Mouse (Mus musculus): Measurements from ENCODE around the gene Frmd4a. TPM values are rescaled to one million over a fixed set of nuclear protein-coding genes. Genes with fewer than 3 reads are reported as not detected.

Gene Frmd4a
- polyA plus RNA-seq, 1 experiment from 2014 or later: 3.8 TPM

- H3K4me1 ChIP-seq (replicated peaks; ENCODE audit: control insufficient read depth, insufficient read depth): no peaks in the 10 kb centered on the region
- 71% methylated on average over 4 of the region's 4 CpGs for WGBS
- no peak overlapping the region for H3K4me3 ChIP-seq (ENCODE audit: low read depth, low read length)
- DNase-seq (ENCODE audit: low spot score) (no peak), ATAC-seq (ENCODE audit: low FRiP score, low TSS enrichment) (no peak)
- no peaks in the 10 kb centered on the region for H3K27me3 ChIP-seq (ENCODE audit: control insufficient read depth, insufficient read depth, low read length)
- no peaks in the 10 kb centered on the region for H3K36me3 ChIP-seq (ENCODE audit: control insufficient read depth, insufficient read depth, low read length)
- TF ChIP-seq CTCF (IDR thresholded peaks at IDR 0.05; ENCODE audit: low read depth): no peak
- TF ChIP-seq EP300 (optimal IDR thresholded peaks at IDR 0.05): no peak
- H3K4me2 ChIP-seq (replicated peaks; ENCODE audit: low read depth): no peak overlapping the region
- H3K9me3 ChIP-seq (ENCODE audit: control insufficient read depth, low read length): no peaks in the 10 kb centered on the region
- no peak overlapping the region for H3K9ac ChIP-seq (ENCODE audit: low read length)
- no peak overlapping the region for H3K27ac ChIP-seq (replicated peaks)
Measured at GRCm38 (mm10) chr2:4170189-4170588, 152.7 kb downstream of the Frmd4a start.

- Histone ChIP-seq H3K36me3 (ENCODE audit: control insufficient read depth, insufficient read depth, low read length) (no peaks in the 10 kb centered on the region), H3K9ac (ENCODE audit: low read length) (no peak overlapping the region), H3K27me3 (ENCODE audit: control insufficient read depth, insufficient read depth, low read length) (no peaks in the 10 kb centered on the region), H3K4me2 (replicated peaks; ENCODE audit: low read depth) (no peak overlapping the region), H3K27ac (replicated peaks) (no peak overlapping the region), H3K4me1 (replicated peaks; ENCODE audit: control insufficient read depth, insufficient read depth) (no peaks in the 10 kb centered on the region), H3K4me3 (ENCODE audit: low read depth, low read length) (no peak overlapping the region), H3K9me3 (ENCODE audit: control insufficient read depth, low read length) (no peaks in the 10 kb centered on the region)
- no peak for TF ChIP-seq CTCF (IDR thresholded peaks at IDR 0.05; ENCODE audit: low read depth)
- 87% methylated on average over 8 of the region's 8 CpGs for WGBS
- DNase-seq (ENCODE audit: low spot score): no peak
- no peak for ATAC-seq (ENCODE audit: low FRiP score, low TSS enrichment)
Measured at GRCm38 (mm10) chr2:4184991-4185390, 167.5 kb downstream of the Frmd4a start.

GRCm38 (mm10) chr2:4187521-4187920, 170.0 kb downstream of the Frmd4a start:
- no peak for ATAC-seq (ENCODE audit: low FRiP score, low TSS enrichment)
- 55% methylated on average over 4 of the region's 4 CpGs for WGBS
- TF ChIP-seq CTCF (IDR thresholded peaks at IDR 0.05; ENCODE audit: low read depth) (no peak), EP300 (optimal IDR thresholded peaks at IDR 0.05) (no peak)

GRCm38 (mm10) chr2:4188303-4188702, 170.8 kb downstream of the Frmd4a start:
- WGBS: 46% methylated on average over 3 of the region's 3 CpGs
- no peak overlapping the region for H3K9ac ChIP-seq (ENCODE audit: low read length)
- TF ChIP-seq EP300 (optimal IDR thresholded peaks at IDR 0.05): no peak
- no peak for TF ChIP-seq CTCF (IDR thresholded peaks at IDR 0.05; ENCODE audit: low read depth)
- no peaks in the 10 kb centered on the region for H3K9me3 ChIP-seq (ENCODE audit: control insufficient read depth, low read length)
- no peak overlapping the region for H3K4me2 ChIP-seq (replicated peaks; ENCODE audit: low read depth)
- ATAC-seq (ENCODE audit: low FRiP score, low TSS enrichment) (no peak), DNase-seq (ENCODE audit: low spot score) (no peak)
- no peaks in the 10 kb centered on the region for H3K4me1 ChIP-seq (replicated peaks; ENCODE audit: control insufficient read depth, insufficient read depth)
- H3K36me3 ChIP-seq (ENCODE audit: control insufficient read depth, insufficient read depth, low read length): no peaks in the 10 kb centered on the region
- no peaks in the 10 kb centered on the region for H3K27me3 ChIP-seq (ENCODE audit: control insufficient read depth, insufficient read depth, low read length)
- H3K27ac ChIP-seq (replicated peaks): no peak overlapping the region
- H3K4me3 ChIP-seq (ENCODE audit: low read depth, low read length): no peak overlapping the region

More at GRCm38 (mm10) chr2:4187521-4187920, 170.0 kb downstream of the Frmd4a start:
- no peaks in the 10 kb centered on the region for H3K27me3 ChIP-seq (ENCODE audit: control insufficient read depth, insufficient read depth, low read length)
- H3K4me1 ChIP-seq (replicated peaks; ENCODE audit: control insufficient read depth, insufficient read depth): no peaks in the 10 kb centered on the region
- H3K27ac ChIP-seq (replicated peaks): no peak overlapping the region
- H3K4me3 ChIP-seq (ENCODE audit: low read depth, low read length): no peak overlapping the region
- H3K36me3 ChIP-seq (ENCODE audit: control insufficient read depth, insufficient read depth, low read length): no peaks in the 10 kb centered on the region
- H3K9ac ChIP-seq (ENCODE audit: low read length): no peak overlapping the region
- H3K9me3 ChIP-seq (ENCODE audit: control insufficient read depth, low read length): no peaks in the 10 kb centered on the region
- H3K4me2 ChIP-seq (replicated peaks; ENCODE audit: low read depth): no peak overlapping the region
- DNase-seq (ENCODE audit: low spot score): no peak

GRCm38 (mm10) chr2:4190345-4190744, 172.8 kb downstream of the Frmd4a start:
- Histone ChIP-seq H3K36me3 (ENCODE audit: control insufficient read depth, insufficient read depth, low read length) (no peaks in the 10 kb centered on the region), H3K4me2 (replicated peaks; ENCODE audit: low read depth) (no peak overlapping the region), H3K4me3 (ENCODE audit: low read depth, low read length) (no peak overlapping the region), H3K27me3 (ENCODE audit: control insufficient read depth, insufficient read depth, low read length) (no peaks in the 10 kb centered on the region), H3K9ac (ENCODE audit: low read length) (no peak overlapping the region), H3K27ac (replicated peaks) (no peak overlapping the region), H3K4me1 (replicated peaks; ENCODE audit: control insufficient read depth, insufficient read depth) (no peaks in the 10 kb centered on the region), H3K9me3 (ENCODE audit: control insufficient read depth, low read length) (no peaks in the 10 kb centered on the region)
- DNase-seq (ENCODE audit: low spot score) (no peak), ATAC-seq (ENCODE audit: low FRiP score, low TSS enrichment) (no peak)
- 77% methylated on average over 3 of the region's 3 CpGs for WGBS
- no peak for TF ChIP-seq CTCF (IDR thresholded peaks at IDR 0.05; ENCODE audit: low read depth)

- Histone ChIP-seq H3K36me3 (ENCODE audit: control insufficient read depth, insufficient read depth, low read length) (no peaks in the 10 kb centered on the region), H3K27me3 (ENCODE audit: control insufficient read depth, insufficient read depth, low read length) (no peaks in the 10 kb centered on the region), H3K9me3 (ENCODE audit: control insufficient read depth, low read length) (no peaks in the 10 kb centered on the region), H3K27ac (replicated peaks) (no peak overlapping the region), H3K4me1 (replicated peaks; ENCODE audit: control insufficient read depth, insufficient read depth) (no peaks in the 10 kb centered on the region), H3K4me2 (replicated peaks; ENCODE audit: low read depth) (no peak overlapping the region), H3K9ac (ENCODE audit: low read length) (no peak overlapping the region), H3K4me3 (ENCODE audit: low read depth, low read length) (no peak overlapping the region)
- DNase-seq (ENCODE audit: low spot score): no peak
- WGBS: 69% methylated on average over 5 of the region's 5 CpGs
- TF ChIP-seq EP300 (optimal IDR thresholded peaks at IDR 0.05): no peak
- TF ChIP-seq CTCF (IDR thresholded peaks at IDR 0.05; ENCODE audit: low read depth): no peak
- ATAC-seq (ENCODE audit: low FRiP score, low TSS enrichment): no peak
Measured at GRCm38 (mm10) chr2:4190995-4191394, 173.5 kb downstream of the Frmd4a start.

Data from stomach, postnatal 0 days (tissue).